13 mouse cellular contexts compared by ENCODE assay signal in genomic region chr7:133205704-133206103, GRCm38 (mm10).
DNase-seq lines count a peak whose midpoint lies in the region; ATAC-seq and TF ChIP-seq lines count a peak whose summit lies in the region.
"Had no signal": no experiment of that assay in that cellular context is flagged by ENCODE, and none has a peak within 500 bp of the region (broad histone marks: within the 10 kb centered on the region; RNA-seq: fewer than 3 reads in every experiment).

No protein-coding gene starts in this region.

- H3K27ac ChIP-seq in heart, embryonic 13.5 days (replicated peaks): no peak overlapping the region
- no peak overlapping the region for H3K27ac ChIP-seq in left cerebral cortex, adult 2 months
- H3K27ac ChIP-seq: liver, embryonic 15.5 days; stomach, embryonic 15.5 days had no signal

- no peak overlapping the region for H3K9ac ChIP-seq in heart, embryonic 13.5 days
- H3K9ac ChIP-seq: liver, embryonic 15.5 days; stomach, embryonic 15.5 days had no signal

- no peak for DNase-seq in heart, postnatal 4 days
- peak; percentile 10 for DNase-seq in left cerebral cortex, postnatal 4 days
- DNase-seq in left cerebral cortex, adult 2 months (ENCODE audit: extremely low spot score in 1 of 2, low spot score in 2 of 2): no peak
- DNase-seq in brain, adult 2 months (ENCODE audit: low read depth, low spot score): peak; percentile 38
- DNase-seq in adrenal gland, postnatal 10 days: no peak
- DNase-seq: kidney, adult 9 months; thymus, postnatal 4 days had no signal

- peaks cover 10% of the 10 kb centered on the region; the same call in 1 of the 2 replicates for H3K27me3 ChIP-seq in heart, embryonic 13.5 days (replicated peaks)
- H3K27me3 ChIP-seq: liver, embryonic 15.5 days; stomach, embryonic 15.5 days had no signal

- H3K4me2 ChIP-seq in heart, embryonic 13.5 days: peak overlapping the region; percentile 30
- H3K4me2 ChIP-seq: liver, embryonic 15.5 days; stomach, embryonic 15.5 days had no signal

- peaks cover 11% of the 10 kb centered on the region for H3K4me1 ChIP-seq in heart, embryonic 13.5 days
- H3K4me1 ChIP-seq: liver, embryonic 15.5 days; stomach, embryonic 15.5 days had no signal

- WGBS in heart, embryonic 13.5 days: 5% methylated on average over 7 of the region's 7 CpGs

- no peak overlapping the region for H3K4me3 ChIP-seq in heart, embryonic 13.5 days
- H3K4me3 ChIP-seq in left cerebral cortex, adult 2 months: no peak overlapping the region
- H3K4me3 ChIP-seq: liver, embryonic 15.5 days; myocyte; stomach, embryonic 15.5 days had no signal

- no peaks in the 10 kb centered on the region for H3K9me3 ChIP-seq in heart, embryonic 13.5 days
- H3K9me3 ChIP-seq: liver, embryonic 15.5 days; stomach, embryonic 15.5 days had no signal

- no peak for TF ChIP-seq CTCF in left cerebral cortex, adult 2 months (IDR thresholded peaks at IDR 0.05)

- intact Hi-C loops in left cerebral cortex, postnatal 4 days (cut with DNase I): no loop called here
- intact Hi-C loops in left cerebral cortex, adult 2 months (cut with DNase I): no loop called here

- no peak for ATAC-seq in heart, embryonic 13.5 days (ENCODE audit: extremely low read depth, insufficient number of reproducible peaks, low FRiP score, low TSS enrichment)
- 0 out of 2 replicates have a peak, but pooled peaks have one; percentile 37 for ATAC-seq in megakaryocyte-erythroid progenitor cell, adult 5-6 weeks (replicated peaks; ENCODE audit: low FRiP score, low TSS enrichment, poor library complexity, severe bottlenecking)
- ATAC-seq: CD4-positive, CD25-positive, alpha-beta regulatory T cell, adult 4 months had no signal

- no peaks in the 10 kb centered on the region for H3K36me3 ChIP-seq in heart, embryonic 13.5 days
- H3K36me3 ChIP-seq: liver, embryonic 15.5 days; stomach, embryonic 15.5 days had no signal

Comparison
In these comparisons a context has a peak if more than half of its experiments do, and no peak if none do; other contexts are left out.
1. DNase-seq: peak in left cerebral cortex, postnatal 4 days (single experiment) and brain, adult 2 months (single experiment); none in heart, postnatal 4 days (single experiment), left cerebral cortex, adult 2 months (0 of 2) and adrenal gland, postnatal 10 days (single experiment).